11 mouse cellular contexts compared by ENCODE assay signal in the genomic region with DNA sequence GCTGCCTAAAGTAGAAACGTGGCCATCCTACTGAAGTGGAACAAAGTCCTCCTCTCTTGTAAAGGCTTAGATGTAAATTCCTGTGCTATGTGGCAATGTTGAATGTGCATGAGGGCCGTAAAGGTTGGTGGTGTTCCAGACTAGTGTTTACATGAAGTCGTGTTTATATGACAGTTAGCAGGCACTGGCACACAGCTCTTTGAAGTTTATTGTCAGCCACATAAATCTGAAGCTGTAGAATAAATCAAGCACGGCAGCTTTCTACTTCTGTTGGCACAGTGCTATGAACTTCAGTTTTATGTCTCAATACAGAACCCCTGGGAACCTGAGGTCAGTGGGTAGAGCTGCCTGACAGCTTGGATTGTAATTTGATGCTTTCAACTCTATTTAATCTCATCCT.
DNase-seq lines count a peak whose midpoint lies in the region; ATAC-seq and TF ChIP-seq lines count a peak whose summit lies in the region.
"Had no signal": no experiment of that assay in that cellular context is flagged by ENCODE, and none has a peak within 500 bp of the region (broad histone marks: within the 10 kb centered on the region; RNA-seq: fewer than 3 reads in every experiment).

No protein-coding gene starts in this region.

- no peak overlapping the region for H3K27ac ChIP-seq in liver, postnatal 0 days (ENCODE audit: low read depth)
- H3K27ac ChIP-seq in limb, embryonic 15.5 days: no peak overlapping the region
- H3K27ac ChIP-seq in neural tube, embryonic 15.5 days (replicated peaks): no peak overlapping the region
- H3K27ac ChIP-seq: embryonic facial prominence, embryonic 12.5 days had no signal

- H3K4me3 ChIP-seq in liver, postnatal 0 days (ENCODE audit: low read depth, low read length): no peak overlapping the region
- no peak overlapping the region for H3K4me3 ChIP-seq in limb, embryonic 15.5 days
- no peak overlapping the region for H3K4me3 ChIP-seq in neural tube, embryonic 15.5 days (replicated peaks)
- H3K4me3 ChIP-seq: embryonic facial prominence, embryonic 12.5 days had no signal

- no peak overlapping the region for H3K4me2 ChIP-seq in liver, postnatal 0 days (ENCODE audit: low read depth, low read length)
- no peak overlapping the region for H3K4me2 ChIP-seq in limb, embryonic 15.5 days
- no peak overlapping the region for H3K4me2 ChIP-seq in neural tube, embryonic 15.5 days
- H3K4me2 ChIP-seq: embryonic facial prominence, embryonic 12.5 days had no signal

- H3K36me3 ChIP-seq in liver, postnatal 0 days (replicated peaks; ENCODE audit: insufficient read depth, low read length): no peaks in the 10 kb centered on the region
- no peaks in the 10 kb centered on the region for H3K36me3 ChIP-seq in limb, embryonic 15.5 days
- no peaks in the 10 kb centered on the region for H3K36me3 ChIP-seq in neural tube, embryonic 15.5 days
- H3K36me3 ChIP-seq: embryonic facial prominence, embryonic 12.5 days had no signal

- H3K4me1 ChIP-seq in liver, postnatal 0 days (ENCODE audit: insufficient read depth): no peaks in the 10 kb centered on the region
- H3K4me1 ChIP-seq in limb, embryonic 15.5 days: no peaks in the 10 kb centered on the region
- no peaks in the 10 kb centered on the region for H3K4me1 ChIP-seq in neural tube, embryonic 15.5 days
- H3K4me1 ChIP-seq: embryonic facial prominence, embryonic 12.5 days had no signal

- ATAC-seq in liver, postnatal 0 days: peak; percentile 78
- 0 out of 2 replicates have a peak, but pooled peaks have one; percentile 48 for ATAC-seq in limb, embryonic 15.5 days (ENCODE audit: insufficient number of reproducible peaks, low FRiP score, low TSS enrichment, low read depth)
- peak; percentile 50; the same call in 1 of the 2 replicates for ATAC-seq in neural tube, embryonic 15.5 days (ENCODE audit: low FRiP score)
- ATAC-seq: forebrain, embryonic 14.5 days had no signal

- H3K9me3 ChIP-seq in liver, postnatal 0 days (ENCODE audit: low read length): no peaks in the 10 kb centered on the region
- H3K9me3 ChIP-seq in limb, embryonic 15.5 days: no peaks in the 10 kb centered on the region
- H3K9me3 ChIP-seq in neural tube, embryonic 15.5 days (replicated peaks): no peaks in the 10 kb centered on the region
- H3K9me3 ChIP-seq: embryonic facial prominence, embryonic 12.5 days had no signal

- TF ChIP-seq EP300 in liver, postnatal 0 days (IDR thresholded peaks at IDR 0.05; ENCODE audit: low read depth): no peak

- TF ChIP-seq CTCF in liver, postnatal 0 days (IDR thresholded peaks at IDR 0.05; ENCODE audit: low read depth): no peak

- DNase-seq in liver, postnatal 0 days: no peak
- DNase-seq in liver: no peak
- peak; percentile 54 for DNase-seq in forelimb bud, embryonic 11.5 days (ENCODE audit: low read depth, low spot score)
- no peak for DNase-seq in cerebellum, adult 9-10 months
- DNase-seq in thymus, postnatal 25 days: no peak
- DNase-seq: heart, adult 18-20 months; thymus, postnatal 14 days had no signal

- H3K9ac ChIP-seq in liver, postnatal 0 days (replicated peaks): no peak overlapping the region
- no peak overlapping the region for H3K9ac ChIP-seq in limb, embryonic 15.5 days
- H3K9ac ChIP-seq in neural tube, embryonic 15.5 days (replicated peaks): no peak overlapping the region
- H3K9ac ChIP-seq: embryonic facial prominence, embryonic 12.5 days had no signal

- WGBS in liver, postnatal 0 days (ENCODE audit: insufficient replicate concordance): 19% methylated on average over 4 of the region's 4 CpGs
- 9% methylated on average over 4 of the region's 4 CpGs for WGBS in limb, embryonic 15.5 days
- WGBS in neural tube, embryonic 15.5 days: 36% methylated on average over 4 of the region's 4 CpGs

- H3K27me3 ChIP-seq in liver, postnatal 0 days (ENCODE audit: insufficient read depth, low read length): no peaks in the 10 kb centered on the region
- no peaks in the 10 kb centered on the region for H3K27me3 ChIP-seq in limb, embryonic 15.5 days
- H3K27me3 ChIP-seq in neural tube, embryonic 15.5 days (replicated peaks): no peaks in the 10 kb centered on the region
- H3K27me3 ChIP-seq: embryonic facial prominence, embryonic 12.5 days had no signal
